Mouse (Mus musculus): Measurements from ENCODE around the gene Olfr1509. TPM values are rescaled to one million over a fixed set of nuclear protein-coding genes. Genes with fewer than 3 reads are reported as not detected.
"Not testable (repeated sequence)": the region's sequence is repeated elsewhere in the genome, so short reads cannot be mapped to it uniquely, and the experiment has no call there.

Gene Olfr1509
- not detected for total RNA-seq (2021)

DNA sequence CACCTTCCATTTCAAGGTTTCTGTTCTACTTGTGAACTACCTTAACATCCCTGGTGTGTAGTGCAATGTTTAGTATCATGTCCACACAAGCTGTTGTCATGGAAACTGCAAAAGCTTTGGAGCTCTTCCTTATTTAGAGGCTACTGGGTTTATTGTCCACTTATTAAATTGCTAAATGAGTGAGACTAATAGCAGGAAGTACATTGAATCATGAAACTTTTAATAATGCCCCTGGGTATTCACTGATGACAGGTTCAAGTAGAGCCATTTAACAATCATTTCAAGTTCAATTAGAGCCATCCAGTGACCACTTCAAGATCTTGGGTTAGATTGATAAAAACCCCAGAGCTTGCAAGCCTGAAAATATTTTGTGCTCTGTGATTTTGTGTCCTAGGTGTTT is at the start of gene Olfr1509:
Gene Olfr1509, plus strand, starts transcription at position 301 of the 400 bp plus-strand sequence.
- no peak for DNase-seq (ENCODE audit: extremely low spot score in 1 of 2, low spot score in 2 of 2)
- intact Hi-C loops (cut with DNase I): no loop called here

DNA sequence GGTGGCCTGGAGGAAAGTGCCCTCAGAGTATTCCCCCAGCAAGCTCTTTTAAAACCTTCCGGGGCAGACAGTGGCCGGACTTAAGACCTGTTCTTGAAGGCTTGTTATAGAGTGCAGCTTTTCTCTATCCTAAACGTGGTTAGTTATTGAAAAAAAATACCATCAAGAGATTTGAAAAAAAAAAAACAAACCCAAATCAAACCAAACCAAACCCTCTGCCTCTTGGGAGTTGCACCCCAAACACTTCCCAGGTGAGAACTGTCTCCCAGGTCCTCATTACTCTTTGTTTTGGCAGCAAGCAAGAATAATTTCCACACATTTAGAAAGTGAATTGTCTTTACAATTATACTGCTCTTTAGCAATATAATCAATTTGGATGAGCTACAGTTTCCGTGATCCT is 45.5 kb upstream of the Olfr1509 start, which contains the start of gene Olfr1511:
Gene Olfr1511, minus strand, starts transcription at position 101 of the 400 bp plus-strand sequence.
- no peak for DNase-seq (ENCODE audit: extremely low spot score in 1 of 2, low spot score in 2 of 2)
- intact Hi-C loops (cut with DNase I): no loop called here

DNA sequence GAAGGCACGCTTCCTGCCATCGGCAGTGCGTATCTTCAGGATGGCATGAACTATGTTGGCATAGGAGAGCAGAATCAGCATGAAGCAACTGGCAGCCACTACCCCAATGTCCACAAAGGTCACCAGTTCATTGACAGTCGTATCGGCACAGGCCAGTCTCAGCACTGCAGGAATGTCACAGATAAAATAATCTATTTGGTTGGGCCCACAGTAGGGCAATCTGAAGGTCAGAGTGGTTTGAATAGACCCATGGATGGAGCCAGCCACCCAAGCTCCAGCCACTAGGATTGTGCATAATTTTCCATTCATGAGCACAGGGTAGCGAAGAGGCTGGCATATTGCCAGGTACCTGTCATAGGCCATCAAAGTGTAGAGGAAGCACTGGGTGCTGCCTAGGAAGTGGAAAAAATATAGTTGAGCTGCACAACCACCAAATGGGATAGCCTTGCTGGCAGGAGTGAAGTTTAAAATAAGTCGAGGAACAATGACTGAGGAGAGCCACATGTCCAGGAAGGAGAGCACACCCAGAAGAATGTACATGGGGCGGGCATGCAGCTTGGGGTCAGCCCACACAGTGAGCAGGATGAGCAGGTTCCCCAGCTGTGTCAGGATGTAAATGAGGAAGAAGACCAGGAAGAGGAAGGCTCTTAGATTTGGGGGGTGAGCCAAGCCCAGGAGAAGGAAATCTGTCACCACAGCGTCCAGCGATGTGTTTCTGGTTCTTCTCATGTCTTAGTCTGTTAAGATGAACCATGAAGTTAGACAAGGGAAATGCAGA is 32.5 kb upstream of the Olfr1509 start:
- intact Hi-C loops (cut with DNase I): loop anchor here (10.0 kb wide), 1 partner anchor 56 kb away; the partner anchor contains the start of gene Olfr1513
- DNase-seq (ENCODE audit: extremely low spot score in 1 of 2, low spot score in 2 of 2): not testable (repeated sequence)

DNA sequence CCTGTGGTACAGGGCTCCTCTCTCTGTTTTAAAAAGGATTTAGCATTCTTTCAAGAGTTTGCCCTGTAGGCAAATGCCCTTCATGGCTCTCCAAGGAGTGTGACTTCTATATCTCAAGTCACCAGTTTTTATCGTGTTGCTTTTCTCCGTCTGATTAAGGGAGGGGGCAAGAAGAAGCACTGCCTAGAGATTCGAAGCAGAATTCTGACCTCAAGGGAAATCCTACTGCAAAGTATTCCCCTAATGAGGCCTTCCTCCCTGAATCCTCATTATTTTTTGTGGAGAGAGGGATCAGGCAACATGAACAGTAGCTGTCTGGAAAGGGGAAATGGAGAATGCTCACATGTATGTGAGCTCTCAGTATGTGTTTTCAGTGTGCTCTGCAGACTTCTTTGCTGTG is 28.5 kb upstream of the Olfr1509 start, which contains the start of gene Olfr1510:
Gene Olfr1510, minus strand, starts transcription at position 101 of the 400 bp plus-strand sequence.
- intact Hi-C loops (cut with DNase I): loop anchor here (10.0 kb wide), 1 partner anchor 59 kb away; the partner anchor contains the start of gene Olfr1513
- no peak for DNase-seq (ENCODE audit: extremely low spot score in 1 of 2, low spot score in 2 of 2)

DNA sequence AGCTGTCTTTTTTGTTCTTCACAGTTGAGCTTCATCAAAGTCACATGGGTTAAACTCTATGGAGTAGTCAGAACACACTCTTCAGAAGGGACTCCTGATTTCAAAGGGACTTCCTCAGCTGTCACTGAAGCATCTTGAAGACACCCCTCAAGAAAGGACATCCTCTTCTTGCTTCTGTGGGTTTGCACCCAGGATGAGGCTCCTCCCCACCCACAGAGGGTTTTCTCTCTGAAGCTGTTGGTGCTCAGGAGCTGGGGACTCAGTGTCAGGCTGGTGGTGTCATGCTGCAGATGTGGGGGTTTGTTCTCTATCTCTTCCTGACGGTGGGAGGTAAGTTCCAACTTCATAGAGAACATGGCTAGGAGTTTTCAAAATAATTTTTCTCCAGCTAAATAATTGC is 15.1 kb upstream of the Olfr1509 start:
- DNase-seq (ENCODE audit: extremely low spot score in 1 of 2, low spot score in 2 of 2): no peak
- intact Hi-C loops (cut with DNase I): no loop called here

DNA sequence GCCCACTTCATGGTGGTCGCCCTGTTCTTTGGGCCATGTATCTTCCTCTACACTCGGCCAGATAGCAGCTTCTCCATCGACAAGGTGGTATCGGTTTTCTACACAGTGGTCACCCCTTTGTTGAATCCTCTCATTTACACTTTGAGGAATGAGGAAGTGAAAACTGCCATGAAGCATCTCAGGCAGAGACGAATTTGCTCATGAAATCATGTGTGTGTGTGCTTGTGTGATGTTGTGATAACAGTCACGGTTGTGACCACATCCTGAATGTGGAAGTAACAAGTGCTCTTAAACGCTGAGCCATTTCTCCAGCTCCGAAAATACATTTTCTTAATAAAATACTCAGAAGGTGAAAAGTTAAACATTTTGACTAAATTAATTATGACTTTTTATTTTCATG is 8.3 kb downstream of the Olfr1509 start:
- DNase-seq (ENCODE audit: extremely low spot score in 1 of 2, low spot score in 2 of 2): no peak
- intact Hi-C loops (cut with DNase I): no loop called here

DNA sequence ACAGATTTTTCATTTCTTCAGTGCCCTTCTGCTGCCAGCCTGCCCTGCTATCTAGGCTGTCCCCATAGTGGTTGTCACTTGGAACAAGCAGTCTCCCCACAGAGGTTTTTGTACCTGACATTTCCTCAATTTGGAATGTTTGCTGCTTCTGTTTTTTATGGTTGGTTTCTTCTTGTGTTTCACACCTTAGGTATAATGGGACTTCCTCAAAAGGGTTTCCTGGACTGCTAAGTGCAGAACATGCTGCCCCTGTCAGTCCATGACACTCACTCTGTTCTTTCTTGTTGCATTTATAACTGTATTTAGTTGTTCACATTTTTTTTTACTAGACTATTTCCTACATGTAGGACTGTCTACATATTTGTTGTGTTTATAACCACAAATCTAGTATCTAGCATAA is 19.1 kb downstream of the Olfr1509 start:
- intact Hi-C loops (cut with DNase I): no loop called here
- DNase-seq (ENCODE audit: extremely low spot score in 1 of 2, low spot score in 2 of 2): no peak

DNA sequence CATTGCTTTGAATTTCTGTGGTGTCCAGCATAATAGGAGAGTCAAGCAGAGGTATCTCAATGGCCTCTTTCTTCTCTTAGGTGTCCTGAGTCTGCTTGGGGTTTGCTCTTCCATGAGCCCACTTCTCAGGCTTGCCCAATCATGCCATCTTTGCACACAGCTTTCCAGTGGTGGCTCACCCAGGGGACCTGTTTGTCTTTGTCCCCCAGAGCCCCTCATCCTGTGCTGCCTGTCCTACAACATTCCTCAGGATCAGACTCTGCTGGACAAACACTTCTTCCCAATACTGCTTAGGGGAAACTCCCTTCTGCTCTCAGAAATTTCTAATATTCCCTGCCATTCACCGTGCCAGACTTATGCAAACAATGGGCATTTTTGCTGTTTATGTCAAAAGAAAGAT is 22.9 kb downstream of the Olfr1509 start:
- intact Hi-C loops (cut with DNase I): no loop called here
- DNase-seq (ENCODE audit: extremely low spot score in 1 of 2, low spot score in 2 of 2): no peak

DNA sequence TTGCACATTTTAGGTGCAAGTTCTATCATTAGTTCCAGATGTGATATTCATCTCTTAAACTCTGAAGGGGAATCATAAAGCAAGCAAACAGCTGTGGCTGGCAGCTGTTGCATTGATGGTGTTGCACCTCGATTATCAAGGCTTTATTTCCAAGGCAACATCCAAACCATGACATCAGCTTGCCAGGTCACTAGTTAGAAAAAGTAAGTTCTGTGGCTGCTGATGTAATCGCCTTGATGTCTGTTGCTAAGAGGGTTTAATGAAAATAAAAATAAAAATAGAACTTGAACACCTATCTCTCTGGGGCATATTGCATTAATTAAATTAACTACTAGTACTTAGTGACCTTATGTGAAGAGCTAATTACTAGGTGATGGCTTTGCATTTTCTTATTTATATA is 24.6 kb downstream of the Olfr1509 start, which contains the start of gene Olfr1508:
Gene Olfr1508, minus strand, starts transcription at position 101 of the 400 bp plus-strand sequence.
- intact Hi-C loops (cut with DNase I): no loop called here
- DNase-seq (ENCODE audit: extremely low spot score in 1 of 2, low spot score in 2 of 2): no peak

DNA sequence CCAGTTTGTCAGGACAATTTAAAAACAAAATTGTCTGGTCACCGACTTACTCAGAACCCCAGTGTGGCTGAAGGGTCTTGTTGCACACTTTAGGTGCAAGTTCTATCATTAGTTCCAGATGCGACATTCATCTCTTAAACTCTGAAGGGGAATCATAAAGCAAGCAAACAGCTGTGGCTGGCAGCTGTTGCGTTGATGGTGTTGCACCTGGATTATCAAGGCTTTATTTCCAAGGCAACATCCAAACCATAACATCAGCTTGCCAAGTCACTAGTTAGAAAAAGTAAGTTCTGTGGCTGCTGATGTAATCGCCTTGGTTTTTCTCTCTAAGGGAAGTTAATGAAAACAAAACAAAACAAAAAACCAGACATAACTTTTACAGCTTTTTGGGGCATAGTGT is 52.7 kb downstream of the Olfr1509 start, which contains the start of gene Olfr1507:
Gene Olfr1507, minus strand, starts transcription at position 234 of the 400 bp plus-strand sequence.
- DNase-seq (ENCODE audit: extremely low spot score in 1 of 2, low spot score in 2 of 2): no peak
- intact Hi-C loops (cut with DNase I): no loop called here

Other genes starting within 250 kb of the Olfr1509 start
- gene Supt16, start 245.6 kb upstream of the Olfr1509 start, total RNA-seq (2021): 10 to 100 TPM; 48.3 to 53.1 TPM
- gene Chd8, start 185.2 kb upstream of the Olfr1509 start, total RNA-seq (2021): 100 to 1,000 TPM; 111 to 126 TPM
- 10 to 100 TPM; 55.1 to 56.7 TPM for gene Tox4, start 163.8 kb upstream of the Olfr1509 start, total RNA-seq (2021)
- gene Rab2b, start 163.4 kb upstream of the Olfr1509 start, total RNA-seq (2021): 10 to 100 TPM; 36.9 to 37.7 TPM
- 10 to 100 TPM; 32.4 to 38.6 TPM for gene Mettl3, start 137.9 kb upstream of the Olfr1509 start, total RNA-seq (2021)
- 10 to 100 TPM; 39.6 to 39.9 TPM for gene Sall2, start 114.2 kb upstream of the Olfr1509 start, total RNA-seq (2021)
- gene Olfr1513, start 86.6 kb upstream of the Olfr1509 start, total RNA-seq (2021): not detected
- gene Olfr1512, start 63.8 kb upstream of the Olfr1509 start, total RNA-seq (2021): not detected
- gene Olfr1511, start 45.6 kb upstream of the Olfr1509 start, total RNA-seq (2021): not detected
- not detected for gene Olfr1510, start 28.6 kb upstream of the Olfr1509 start, total RNA-seq (2021)
- not detected for gene Olfr1508, start 24.5 kb downstream of the Olfr1509 start, total RNA-seq (2021)
- not detected for gene Olfr1507, start 52.8 kb downstream of the Olfr1509 start, total RNA-seq (2021)